Mouse (Mus musculus): Measurements from ENCODE around the gene Aanat. TPM values are rescaled to one million over a fixed set of nuclear protein-coding genes. Genes with fewer than 3 reads are reported as not detected.
A peak's percentile ranks its signal among the peaks of the same experiment; 100 is the strongest.

The Aanat gene
- total and polyA plus RNA-seq, 2 experiments from 2014 or later, result not detected

DNA sequence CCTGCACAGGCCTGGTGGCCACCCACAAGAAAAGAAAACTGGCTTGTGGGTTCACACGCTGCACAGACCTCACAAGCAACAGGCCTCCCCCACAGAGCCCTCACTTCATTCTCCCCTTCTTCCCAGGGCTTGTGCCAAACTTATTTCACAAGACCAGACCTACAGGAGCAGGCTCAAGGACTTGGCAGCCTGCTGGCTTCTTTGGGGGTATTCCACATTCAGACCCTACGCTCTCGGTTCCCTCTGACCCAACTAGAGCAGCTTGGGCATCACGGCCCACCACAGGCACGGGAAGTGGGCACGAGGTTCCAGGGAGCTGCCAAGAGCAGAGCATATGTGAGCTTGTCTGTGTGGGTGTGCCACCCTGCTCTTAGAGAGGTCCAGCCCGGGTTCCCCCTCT lies 31.4 kb downstream of the Aanat start:
- Histone ChIP-seq H3K27me3 (ENCODE audit: control insufficient read depth, insufficient read depth, low read length) (no peaks in the 10 kb centered on the region), H3K36me3 (replicated peaks; ENCODE audit: control insufficient read depth, insufficient read depth, low read length) (no peaks in the 10 kb centered on the region), H3K9me3 (replicated peaks; ENCODE audit: control insufficient read depth, low read length) (no peaks in the 10 kb centered on the region), H3K4me3 (ENCODE audit: low read depth, low read length) (no peak overlapping the region), H3K4me2 (ENCODE audit: low read depth, low read length) (no peak overlapping the region), H3K9ac (replicated peaks; ENCODE audit: low read depth, low read length) (no peak overlapping the region), H3K27ac (ENCODE audit: low read depth) (peak overlapping the region; percentile 2; the same call in 1 of the 2 replicates), H3K4me1 (ENCODE audit: control insufficient read depth, insufficient read depth) (peaks cover 73% of the 10 kb centered on the region)
- no peak for ATAC-seq (ENCODE audit: insufficient read depth, low read depth)
- no peak for DNase-seq (ENCODE audit: low spot score)
- whole genome bisulfite sequencing, result 78% methylated on average over 7 of the region's 7 CpGs
- TF ChIP-seq CTCF (IDR thresholded peaks at IDR 0.05; ENCODE audit: low read depth) (no peak), EP300 (IDR thresholded peaks at IDR 0.05; ENCODE audit: low read depth) (no peak)

GRCm38 (mm10) chr11:116618666-116619065 lies 32.4 kb downstream of the Aanat start:
- TF ChIP-seq EP300 (IDR thresholded peaks at IDR 0.05; ENCODE audit: low read depth) (no peak), CTCF (IDR thresholded peaks at IDR 0.05; ENCODE audit: low read depth) (no peak)
- Histone ChIP-seq H3K9me3 (replicated peaks; ENCODE audit: control insufficient read depth, low read length) (no peaks in the 10 kb centered on the region), H3K36me3 (replicated peaks; ENCODE audit: control insufficient read depth, insufficient read depth, low read length) (no peaks in the 10 kb centered on the region), H3K4me3 (ENCODE audit: low read depth, low read length) (no peak overlapping the region), H3K4me1 (ENCODE audit: control insufficient read depth, insufficient read depth) (peaks cover 78% of the 10 kb centered on the region), H3K4me2 (ENCODE audit: low read depth, low read length) (no peak overlapping the region), H3K27ac (ENCODE audit: low read depth) (no peak overlapping the region), H3K27me3 (ENCODE audit: control insufficient read depth, insufficient read depth, low read length) (no peaks in the 10 kb centered on the region), H3K9ac (replicated peaks; ENCODE audit: low read depth, low read length) (no peak overlapping the region)
- DNase-seq (ENCODE audit: low spot score) (no peak), ATAC-seq (ENCODE audit: insufficient read depth, low read depth) (no peak)
- 90% methylated on average over 7 of the region's 7 CpGs for WGBS

DNA sequence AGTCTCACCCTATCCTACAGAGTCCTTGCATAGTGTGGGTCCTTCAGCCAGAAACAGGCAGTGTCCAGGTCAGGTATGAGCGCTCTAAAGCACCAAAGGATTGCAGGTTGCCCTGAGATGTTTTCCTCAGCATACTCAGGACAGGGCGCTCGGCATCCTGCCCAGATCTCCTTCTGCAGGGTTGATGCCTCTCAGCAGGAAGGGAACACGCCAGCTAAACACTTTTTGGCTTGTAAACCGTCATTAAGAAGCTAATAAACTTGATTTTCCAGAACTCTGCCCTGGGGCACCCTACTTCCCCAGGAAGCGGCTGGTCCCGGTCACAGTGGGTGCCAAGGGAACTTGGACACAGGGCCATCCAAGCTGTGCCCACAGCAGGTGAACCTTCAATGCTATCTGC lies 32.9 kb downstream of the Aanat start:
- Histone ChIP-seq H3K4me3 (ENCODE audit: low read depth, low read length) (no peak overlapping the region), H3K27me3 (ENCODE audit: control insufficient read depth, insufficient read depth, low read length) (no peaks in the 10 kb centered on the region), H3K9ac (replicated peaks; ENCODE audit: low read depth, low read length) (no peak overlapping the region), H3K27ac (ENCODE audit: low read depth) (no peak overlapping the region), H3K4me2 (ENCODE audit: low read depth, low read length) (no peak overlapping the region), H3K36me3 (replicated peaks; ENCODE audit: control insufficient read depth, insufficient read depth, low read length) (no peaks in the 10 kb centered on the region), H3K9me3 (replicated peaks; ENCODE audit: control insufficient read depth, low read length) (no peaks in the 10 kb centered on the region), H3K4me1 (ENCODE audit: control insufficient read depth, insufficient read depth) (peaks cover 76% of the 10 kb centered on the region)
- DNase-seq (ENCODE audit: low spot score) (no peak), ATAC-seq (ENCODE audit: insufficient read depth, low read depth) (no peak)
- 91% methylated on average over 7 of the region's 7 CpGs for WGBS
- TF ChIP-seq EP300 (IDR thresholded peaks at IDR 0.05; ENCODE audit: low read depth) (no peak), CTCF (IDR thresholded peaks at IDR 0.05; ENCODE audit: low read depth) (no peak)

DNA sequence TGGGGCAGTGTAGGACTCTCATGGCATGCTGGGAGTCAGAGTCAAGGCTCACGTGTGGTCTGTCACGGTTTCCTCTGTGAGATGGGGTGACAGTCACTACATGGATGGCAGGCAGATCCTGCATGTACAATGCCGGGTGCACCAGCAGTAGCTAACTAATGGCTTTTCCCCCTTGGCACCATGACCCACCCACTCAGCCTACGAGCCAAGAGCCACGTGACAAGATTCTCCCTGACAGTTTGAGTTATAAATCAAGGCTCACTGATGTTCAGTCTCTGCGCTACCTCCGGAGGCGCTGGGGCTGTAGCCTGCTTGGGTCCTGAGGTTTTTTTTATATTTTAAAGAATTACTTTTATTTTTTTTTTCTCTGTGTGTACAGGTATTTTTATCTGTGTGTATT lies 33.3 kb downstream of the Aanat start:
- Histone ChIP-seq H3K9me3 (replicated peaks; ENCODE audit: control insufficient read depth, low read length) (no peaks in the 10 kb centered on the region), H3K27ac (ENCODE audit: low read depth) (no peak overlapping the region), H3K4me1 (ENCODE audit: control insufficient read depth, insufficient read depth) (peaks cover 72% of the 10 kb centered on the region), H3K9ac (replicated peaks; ENCODE audit: low read depth, low read length) (no peak overlapping the region), H3K4me2 (ENCODE audit: low read depth, low read length) (no peak overlapping the region), H3K36me3 (replicated peaks; ENCODE audit: control insufficient read depth, insufficient read depth, low read length) (no peaks in the 10 kb centered on the region), H3K4me3 (ENCODE audit: low read depth, low read length) (no peak overlapping the region), H3K27me3 (ENCODE audit: control insufficient read depth, insufficient read depth, low read length) (no peaks in the 10 kb centered on the region)
- TF ChIP-seq EP300 (IDR thresholded peaks at IDR 0.05; ENCODE audit: low read depth) (no peak), CTCF (IDR thresholded peaks at IDR 0.05; ENCODE audit: low read depth) (no peak)
- ATAC-seq (ENCODE audit: insufficient read depth, low read depth), result no peak
- WGBS, result 84% methylated on average over 8 of the region's 8 CpGs
- DNase-seq (ENCODE audit: low spot score), result no peak

GRCm38 (mm10) chr11:116620073-116620472 lies 33.8 kb downstream of the Aanat start:
- Histone ChIP-seq H3K9ac (replicated peaks; ENCODE audit: low read depth, low read length) (peak overlapping the region; percentile 23; the same call in 1 of the 2 replicates), H3K4me3 (ENCODE audit: low read depth, low read length) (no peak overlapping the region), H3K4me2 (ENCODE audit: low read depth, low read length) (0 out of 2 replicates have a peak overlapping the region, but pooled peaks have one; percentile 16), H3K27ac (ENCODE audit: low read depth) (peak overlapping the region; percentile 91), H3K27me3 (ENCODE audit: control insufficient read depth, insufficient read depth, low read length) (no peaks in the 10 kb centered on the region), H3K36me3 (replicated peaks; ENCODE audit: control insufficient read depth, insufficient read depth, low read length) (no peaks in the 10 kb centered on the region), H3K4me1 (ENCODE audit: control insufficient read depth, insufficient read depth) (peaks cover 72% of the 10 kb centered on the region), H3K9me3 (replicated peaks; ENCODE audit: control insufficient read depth, low read length) (no peaks in the 10 kb centered on the region)
- 24% methylated on average over 9 of the region's 9 CpGs for WGBS
- no peak for TF ChIP-seq CTCF (IDR thresholded peaks at IDR 0.05; ENCODE audit: low read depth)
- TF ChIP-seq EP300 (IDR thresholded peaks at IDR 0.05; ENCODE audit: low read depth), result no peak
- no peak for DNase-seq (ENCODE audit: low spot score)
- ATAC-seq (ENCODE audit: insufficient read depth, low read depth), result no peak

DNA sequence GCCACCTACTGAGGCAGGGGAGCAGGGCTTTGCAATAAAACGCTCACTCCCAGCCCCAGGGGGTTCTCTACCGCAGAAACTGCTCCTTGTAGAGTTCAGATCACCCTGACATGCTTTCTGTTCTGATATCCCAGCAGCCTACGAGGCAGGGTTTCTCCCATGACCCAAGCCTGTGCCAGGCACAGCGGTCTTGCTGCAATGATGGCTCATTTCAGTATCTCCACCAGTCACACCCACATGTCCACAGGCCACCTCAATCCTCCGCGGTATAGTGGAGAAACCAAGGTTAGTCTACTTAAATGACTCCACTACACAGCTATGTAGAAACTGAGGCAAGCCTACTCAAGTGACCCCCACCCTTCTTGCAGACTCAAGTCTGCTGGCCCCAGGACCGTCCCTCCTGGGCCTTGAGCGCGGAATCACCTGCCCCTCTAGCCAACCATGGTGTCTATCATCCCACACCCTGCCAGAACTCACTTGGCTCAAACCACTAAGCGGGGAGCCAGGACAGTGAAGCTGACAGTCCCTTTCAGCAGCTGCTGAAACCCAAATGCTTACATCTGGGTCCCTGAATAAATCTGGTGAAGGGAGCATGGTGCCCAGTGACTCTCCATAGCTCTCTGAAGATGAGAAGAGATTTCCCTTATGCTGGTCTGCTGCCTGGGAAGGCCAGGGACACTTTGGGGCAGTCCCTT lies 34.5 kb downstream of the Aanat start:
- H3K4me1 ChIP-seq (ENCODE audit: control insufficient read depth, insufficient read depth), result peaks cover 72% of the 10 kb centered on the region
- 52% methylated on average over 10 of the region's 10 CpGs for WGBS
- no peak overlapping the region for H3K4me3 ChIP-seq (ENCODE audit: low read depth, low read length)
- DNase-seq (ENCODE audit: low spot score) (peak; percentile 51), ATAC-seq (ENCODE audit: insufficient read depth, low read depth) (peak; percentile 52)
- peak overlapping the region; percentile 91 for H3K27ac ChIP-seq (ENCODE audit: low read depth)
- peak overlapping the region; percentile 30 for H3K4me2 ChIP-seq (ENCODE audit: low read depth, low read length)
- no peaks in the 10 kb centered on the region for H3K27me3 ChIP-seq (ENCODE audit: control insufficient read depth, insufficient read depth, low read length)
- no peaks in the 10 kb centered on the region for H3K36me3 ChIP-seq (replicated peaks; ENCODE audit: control insufficient read depth, insufficient read depth, low read length)
- no peaks in the 10 kb centered on the region for H3K9me3 ChIP-seq (replicated peaks; ENCODE audit: control insufficient read depth, low read length)
- TF ChIP-seq CTCF (IDR thresholded peaks at IDR 0.05; ENCODE audit: low read depth) (no peak), EP300 (IDR thresholded peaks at IDR 0.05; ENCODE audit: low read depth) (no peak)
- peak overlapping the region; percentile 23; the same call in 1 of the 2 replicates for H3K9ac ChIP-seq (replicated peaks; ENCODE audit: low read depth, low read length)

Data from heart, postnatal 0 days (tissue).